Mouse (Mus musculus) hindbrain, postnatal 0 days (tissue): ENCODE data around the gene Ccdc106. TPM values are rescaled to one million over a fixed set of nuclear protein-coding genes. Genes with fewer than 3 reads are reported as not detected.

Experiments used
- ATAC-seq: fragments of 200-750 bp; cut with Nextera tagmentation; 2 replicates; pipeline ENCODE4 v1.8.0; 2017; ENCODE audit warnings: mild to moderate bottlenecking, moderate TSS enrichment, moderate library complexity
- DNase-seq: peaks from one replicate; pipeline ENCODE4 v3.0.0-alpha.2; 2015; ENCODE audit warnings: low spot score
- H3K27ac ChIP-seq: fragments of 300-500 bp; sonication (generic); 2 replicates; pipeline ENCODE4 v1.5.1; 2014; ENCODE audit warnings: mild to moderate bottlenecking
- H3K27me3 ChIP-seq: fragments of 300-500 bp; sonication (generic); 2 replicates; pipeline ENCODE4 v1.6.1; 2014; ENCODE audit warnings: low read length, mixed read lengths; ENCODE audit not compliant: insufficient read depth
- H3K36me3 ChIP-seq: fragments of 300-500 bp; sonication (generic); 2 replicates; pipeline ENCODE4 v1.6.1; 2014; ENCODE audit warnings: low read length, mixed read lengths; ENCODE audit not compliant: insufficient read depth
- H3K4me1 ChIP-seq: fragments of 300-500 bp; sonication (generic); 2 replicates; pipeline ENCODE4 v1.6.1; 2014; ENCODE audit warnings: antibody characterized with exemption, low read length, mixed read lengths; ENCODE audit not compliant: insufficient read depth
- H3K4me2 ChIP-seq: fragments of 300-500 bp; sonication (generic); 2 replicates; pipeline ENCODE4 v1.6.1; 2014; ENCODE audit warnings: low read depth, mild to moderate bottlenecking, low read length, moderate library complexity, mixed read lengths
- H3K4me3 ChIP-seq: fragments of 300-500 bp; sonication (generic); 2 replicates; pipeline ENCODE4 v1.5.1; 2014; ENCODE audit warnings: low read length
- H3K9ac ChIP-seq: fragments of 300-500 bp; sonication (generic); replicated peaks from 2 replicates; pipeline ENCODE4 v1.6.1; 2014; ENCODE audit warnings: mild to moderate bottlenecking, low read length, moderate library complexity, mixed read lengths
- H3K9me3 ChIP-seq: fragments of 300-500 bp; sonication (generic); 2 replicates; pipeline ENCODE4 v1.6.1; 2016; ENCODE audit warnings: low read length, mixed read lengths
- CTCF ChIP-seq: IDR thresholded peaks from 2 replicates; pipeline ENCODE4 v1.5.1; 2016; ENCODE audit warnings: antibody characterized with exemption, control low read depth, low read depth
- WGBS: fragments of 180-500 bp; shearing (Covaris S2); extraction: QIAGEN DNeasy Blood & Tissue Kit; methylation state at CpG from one replicate; pipeline ENCODE4 v1.1.7; 2014; 5-methylcytosine and 5-hydroxymethylcytosine counted together
- polyA plus RNA-seq: library from polyadenylated mRNA; unstranded; fragments of >200 nt; fragmentation: Nextera tagmentation; extraction: Ambion mirVana; gene quantifications from 2 replicates; pipeline ENCODE4 v1.2.1, GENCODE M21; 2015
- total RNA-seq: library from RNA; depleted of rRNA; stranded (reverse); fragments of >200 nt; gene quantifications from 2 replicates; pipeline ENCODE4 v1.2.3, GENCODE M21; 2014; rRNA removed

Ccdc106 gene
- total and polyA plus RNA-seq, 2 experiments from 2014 or later = 61.6 to 76.5 TPM

GRCm38 (mm10) chr7:5098769-5099168 lies 78.4 kb downstream of the Ccdc106 start:
- no peak overlapping the region for H3K4me3 ChIP-seq
- DNase-seq = no peak
- no peaks in the 10 kb centered on the region for H3K4me1 ChIP-seq
- TF ChIP-seq CTCF = no peak
- H3K36me3 ChIP-seq = peaks cover 28% of the 10 kb centered on the region
- no peak for ATAC-seq
- H3K4me2 ChIP-seq = no peak overlapping the region
- no peaks in the 10 kb centered on the region for H3K9me3 ChIP-seq
- no peak overlapping the region for H3K27ac ChIP-seq
- H3K27me3 ChIP-seq = no peaks in the 10 kb centered on the region
- no peak overlapping the region for H3K9ac ChIP-seq
- WGBS = 91% methylated on average over 5 of the region's 5 CpGs

GRCm38 (mm10) chr7:5099796-5100195 lies 79.4 kb downstream of the Ccdc106 start:
- H3K4me3 ChIP-seq = no peak overlapping the region
- no peaks in the 10 kb centered on the region for H3K9me3 ChIP-seq
- H3K27me3 ChIP-seq = no peaks in the 10 kb centered on the region
- no peak overlapping the region for H3K27ac ChIP-seq
- H3K9ac ChIP-seq = no peak overlapping the region
- DNase-seq (peak; percentile 5), ATAC-seq (no peak)
- no peak for TF ChIP-seq CTCF
- H3K4me1 ChIP-seq = no peaks in the 10 kb centered on the region
- no peak overlapping the region for H3K4me2 ChIP-seq
- 91% methylated on average over 3 of the region's 3 CpGs for WGBS
- peaks cover 28% of the 10 kb centered on the region for H3K36me3 ChIP-seq

GRCm38 (mm10) chr7:5101066-5101663 lies 80.8 kb downstream of the Ccdc106 start:
- Histone ChIP-seq H3K27me3 (no peaks in the 10 kb centered on the region), H3K4me3 (no peak overlapping the region), H3K9ac (no peak overlapping the region), H3K4me1 (no peaks in the 10 kb centered on the region), H3K36me3 (peaks cover 14% of the 10 kb centered on the region; the same call in 1 of the 2 replicates), H3K9me3 (no peaks in the 10 kb centered on the region), H3K4me2 (no peak overlapping the region), H3K27ac (no peak overlapping the region)
- TF ChIP-seq CTCF = no peak
- ATAC-seq (peak; percentile 48), DNase-seq (no peak)
- 91% methylated on average over 10 of the region's 10 CpGs for WGBS

- Histone ChIP-seq H3K4me2 (no peak overlapping the region), H3K27ac (no peak overlapping the region), H3K4me1 (no peaks in the 10 kb centered on the region), H3K27me3 (no peaks in the 10 kb centered on the region), H3K9ac (no peak overlapping the region), H3K36me3 (peaks cover 9% of the 10 kb centered on the region; the same call in 1 of the 2 replicates), H3K9me3 (no peaks in the 10 kb centered on the region), H3K4me3 (no peak overlapping the region)
- DNase-seq (no peak), ATAC-seq (no peak)
- 88% methylated on average over 2 of the region's 2 CpGs for WGBS
- TF ChIP-seq CTCF = no peak
Measured at GRCm38 (mm10) chr7:5102564-5102963, 82.2 kb downstream of the Ccdc106 start.

- Histone ChIP-seq H3K9ac (no peak overlapping the region), H3K36me3 (no peaks in the 10 kb centered on the region), H3K9me3 (no peaks in the 10 kb centered on the region), H3K27ac (no peak overlapping the region), H3K4me1 (no peaks in the 10 kb centered on the region), H3K4me3 (no peak overlapping the region), H3K4me2 (no peak overlapping the region), H3K27me3 (no peaks in the 10 kb centered on the region)
- no peak for DNase-seq
- 78% methylated on average over 4 of the region's 4 CpGs for WGBS
- ATAC-seq = no peak
- no peak for TF ChIP-seq CTCF
Measured at GRCm38 (mm10) chr7:5108272-5108671, 87.9 kb downstream of the Ccdc106 start.

GRCm38 (mm10) chr7:5109301-5109700 lies 88.9 kb downstream of the Ccdc106 start:
- H3K36me3 ChIP-seq = no peaks in the 10 kb centered on the region
- H3K4me2 ChIP-seq = no peak overlapping the region
- no peak overlapping the region for H3K4me3 ChIP-seq
- no peak for DNase-seq
- ATAC-seq = no peak
- H3K9ac ChIP-seq = no peak overlapping the region
- no peak overlapping the region for H3K27ac ChIP-seq
- H3K27me3 ChIP-seq = no peaks in the 10 kb centered on the region
- WGBS = 83% methylated on average over 8 of the region's 8 CpGs
- no peak for TF ChIP-seq CTCF
- no peaks in the 10 kb centered on the region for H3K9me3 ChIP-seq
- no peaks in the 10 kb centered on the region for H3K4me1 ChIP-seq

Other genes starting within 250 kb of the Ccdc106 start
- not detected in 2 replicates for gene Fam71e2, start 249.3 kb upstream of the Ccdc106 start, total RNA-seq
- not detected in 2 replicates for gene Fam71e2, start 249.3 kb upstream of the Ccdc106 start, polyA plus RNA-seq
- 2.0 TPM in 1 of 2 replicates, not detected in the other for gene Il11, start 237.7 kb upstream of the Ccdc106 start, total RNA-seq
- gene Il11, start 237.7 kb upstream of the Ccdc106 start, polyA plus RNA-seq = 1.1 and 1.3 TPM in 2 replicates
- gene Tmem190, start 237.6 kb upstream of the Ccdc106 start, total RNA-seq = not detected in 2 replicates
- 0.53 TPM in 1 of 2 replicates, not detected in the other for gene Tmem190, start 237.6 kb upstream of the Ccdc106 start, polyA plus RNA-seq
- gene Tmem238, start 230.9 kb upstream of the Ccdc106 start, total RNA-seq = 13.7 and 13.9 TPM in 2 replicates
- 16.8 and 18.2 TPM in 2 replicates for gene Tmem238, start 230.9 kb upstream of the Ccdc106 start, polyA plus RNA-seq
- 145 and 147 TPM in 2 replicates for gene Rpl28, start 227.7 kb upstream of the Ccdc106 start, total RNA-seq
- 304 and 315 TPM in 2 replicates for gene Rpl28, start 227.7 kb upstream of the Ccdc106 start, polyA plus RNA-seq
- gene Ube2s, start 208.0 kb upstream of the Ccdc106 start, total RNA-seq = 264 and 324 TPM in 2 replicates
- 223 and 233 TPM in 2 replicates for gene Ube2s, start 208.0 kb upstream of the Ccdc106 start, polyA plus RNA-seq
- gene Shisa7, start 175.9 kb upstream of the Ccdc106 start, total RNA-seq = 46.3 and 49.3 TPM in 2 replicates
- gene Shisa7, start 175.9 kb upstream of the Ccdc106 start, polyA plus RNA-seq = 5.7 and 6.9 TPM in 2 replicates
- gene Isoc2b, start 150.3 kb upstream of the Ccdc106 start, total RNA-seq = 2.2 and 3.1 TPM in 2 replicates
- gene Isoc2b, start 150.3 kb upstream of the Ccdc106 start, polyA plus RNA-seq = 3.5 and 3.7 TPM in 2 replicates
- 8.3 and 12.2 TPM in 2 replicates for gene Isoc2a, start 143.4 kb upstream of the Ccdc106 start, total RNA-seq
- gene Isoc2a, start 143.4 kb upstream of the Ccdc106 start, polyA plus RNA-seq = 0.43 and 0.76 TPM in 2 replicates
- 0.31 and 3.3 TPM in 2 replicates for gene Gm36210, start 114.0 kb upstream of the Ccdc106 start, total RNA-seq
- gene Gm36210, start 114.0 kb upstream of the Ccdc106 start, polyA plus RNA-seq = 0.30 and 0.45 TPM in 2 replicates
- 12.5 and 12.7 TPM in 2 replicates for gene Zfp628, start 105.3 kb upstream of the Ccdc106 start, total RNA-seq
- gene Zfp628, start 105.3 kb upstream of the Ccdc106 start, polyA plus RNA-seq = 5.2 and 5.7 TPM in 2 replicates
- gene Nat14, start 98.5 kb upstream of the Ccdc106 start, total RNA-seq = 24.2 and 32.3 TPM in 2 replicates
- 27.5 and 29.4 TPM in 2 replicates for gene Nat14, start 98.5 kb upstream of the Ccdc106 start, polyA plus RNA-seq
- gene Ssc5d, start 94.8 kb upstream of the Ccdc106 start, total RNA-seq = 2.5 and 2.8 TPM in 2 replicates
- 0.77 and 1.0 TPM in 2 replicates for gene Ssc5d, start 94.8 kb upstream of the Ccdc106 start, polyA plus RNA-seq
- 0.31 TPM in 1 of 2 replicates, not detected in the other for gene Sbk2, start 56.1 kb upstream of the Ccdc106 start, total RNA-seq
- not detected in 2 replicates for gene Sbk2, start 56.1 kb upstream of the Ccdc106 start, polyA plus RNA-seq
- 0.31 and 0.72 TPM in 2 replicates for gene Sbk3, start 49.4 kb upstream of the Ccdc106 start, total RNA-seq
- gene Sbk3, start 49.4 kb upstream of the Ccdc106 start, polyA plus RNA-seq = 0.23 and 0.31 TPM in 2 replicates
- gene Zfp579, start 24.4 kb upstream of the Ccdc106 start, total RNA-seq = 65.7 and 113 TPM in 2 replicates
- gene Zfp579, start 24.4 kb upstream of the Ccdc106 start, polyA plus RNA-seq = 37.4 and 40.2 TPM in 2 replicates
- 4.3 and 7.2 TPM in 2 replicates for gene Zfp524, start 6.1 kb upstream of the Ccdc106 start, total RNA-seq
- 4.2 and 5.1 TPM in 2 replicates for gene Zfp524, start 6.1 kb upstream of the Ccdc106 start, polyA plus RNA-seq
- gene Fiz1, start 5.9 kb upstream of the Ccdc106 start, total RNA-seq = 41.1 and 44.0 TPM in 2 replicates
- 27.6 and 29.1 TPM in 2 replicates for gene Fiz1, start 5.9 kb upstream of the Ccdc106 start, polyA plus RNA-seq
- not detected in 2 replicates for gene Gm44973, start 5.1 kb upstream of the Ccdc106 start, total RNA-seq
- gene Gm44973, start 5.1 kb upstream of the Ccdc106 start, polyA plus RNA-seq = 2.3 and 3.0 TPM in 2 replicates
- gene Zfp865, start 177 bp upstream of the Ccdc106 start, total RNA-seq = 41.5 and 43.2 TPM in 2 replicates
- 5.4 TPM in 2 replicates for gene Zfp865, start 177 bp upstream of the Ccdc106 start, polyA plus RNA-seq
- not detected in 2 replicates for gene 4632433K11Rik, start 13.6 kb downstream of the Ccdc106 start, total RNA-seq
- not detected in 2 replicates for gene 4632433K11Rik, start 13.6 kb downstream of the Ccdc106 start, polyA plus RNA-seq
- 6.0 and 6.8 TPM in 2 replicates for gene Zfp784, start 17.9 kb downstream of the Ccdc106 start, total RNA-seq
- 4.5 and 5.6 TPM in 2 replicates for gene Zfp784, start 17.9 kb downstream of the Ccdc106 start, polyA plus RNA-seq
- gene Zfp580, start 31.0 kb downstream of the Ccdc106 start, total RNA-seq = 69.6 and 90.7 TPM in 2 replicates
- 117 and 128 TPM in 2 replicates for gene Zfp580, start 31.0 kb downstream of the Ccdc106 start, polyA plus RNA-seq
- gene U2af2, start 41.6 kb downstream of the Ccdc106 start, total RNA-seq = 146 and 153 TPM in 2 replicates
- gene U2af2, start 41.6 kb downstream of the Ccdc106 start, polyA plus RNA-seq = 85.7 and 86.9 TPM in 2 replicates
- 433 and 507 TPM in 2 replicates for gene Epn1, start 59.7 kb downstream of the Ccdc106 start, total RNA-seq
- 107 and 111 TPM in 2 replicates for gene Epn1, start 59.7 kb downstream of the Ccdc106 start, polyA plus RNA-seq
- not detected in 2 replicates for gene Rfpl4, start 96.4 kb downstream of the Ccdc106 start, total RNA-seq
- 0.16 TPM in 1 of 2 replicates, not detected in the other for gene Rfpl4, start 96.4 kb downstream of the Ccdc106 start, polyA plus RNA-seq
- gene Rasl2-9, start 105.4 kb downstream of the Ccdc106 start, total RNA-seq = not detected in 2 replicates
- 1.1 and 1.2 TPM in 2 replicates for gene Rasl2-9, start 105.4 kb downstream of the Ccdc106 start, polyA plus RNA-seq
- not detected in 2 replicates for gene Vmn1r55, start 129.1 kb downstream of the Ccdc106 start, total RNA-seq
- gene Vmn1r55, start 129.1 kb downstream of the Ccdc106 start, polyA plus RNA-seq = not detected in 2 replicates
- gene Vmn1r56, start 176.2 kb downstream of the Ccdc106 start, total RNA-seq = not detected in 2 replicates
- gene Vmn1r56, start 176.2 kb downstream of the Ccdc106 start, polyA plus RNA-seq = not detected in 2 replicates
- not detected in 2 replicates for gene Vmn1r57, start 197.9 kb downstream of the Ccdc106 start, total RNA-seq
- not detected in 2 replicates for gene Vmn1r57, start 197.9 kb downstream of the Ccdc106 start, polyA plus RNA-seq